Mouse (Mus musculus): ENCODE results near the gene N4bp2.

The N4bp2 gene

DNA sequence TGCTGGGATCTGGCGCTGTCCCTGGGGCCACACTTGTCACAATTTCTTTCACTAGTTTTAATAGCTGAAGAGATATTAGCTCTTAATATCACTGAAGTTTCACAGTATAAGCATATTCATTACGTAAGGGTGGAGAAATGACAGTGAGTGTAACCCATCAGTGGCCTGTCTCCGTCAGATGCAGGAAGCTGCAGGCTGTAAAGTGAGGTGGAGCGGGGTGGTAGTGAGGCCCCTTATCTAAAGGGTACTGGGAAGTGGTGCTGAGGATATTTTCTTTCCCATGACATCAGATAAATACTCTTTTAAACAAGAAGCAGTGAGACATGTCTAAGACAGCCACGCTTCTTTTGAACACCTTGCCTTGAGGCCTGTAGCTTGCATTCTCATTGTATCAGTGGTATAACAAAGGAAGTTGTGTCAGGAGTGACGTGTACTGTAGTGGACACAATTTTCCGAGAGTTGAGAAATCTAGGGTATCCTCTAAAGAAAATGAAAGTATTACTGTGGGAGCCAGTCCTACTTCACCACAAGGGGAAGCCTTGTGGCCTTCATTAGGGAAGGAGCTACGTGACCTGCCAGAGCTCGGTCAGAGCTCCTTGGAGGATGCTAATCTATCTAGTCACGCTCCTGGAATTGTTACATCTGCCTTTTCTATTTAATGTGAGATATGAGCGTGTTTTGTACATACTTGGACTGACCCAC, 68.7 kb downstream of the N4bp2 start:
- no peak for DNase-seq

DNA sequence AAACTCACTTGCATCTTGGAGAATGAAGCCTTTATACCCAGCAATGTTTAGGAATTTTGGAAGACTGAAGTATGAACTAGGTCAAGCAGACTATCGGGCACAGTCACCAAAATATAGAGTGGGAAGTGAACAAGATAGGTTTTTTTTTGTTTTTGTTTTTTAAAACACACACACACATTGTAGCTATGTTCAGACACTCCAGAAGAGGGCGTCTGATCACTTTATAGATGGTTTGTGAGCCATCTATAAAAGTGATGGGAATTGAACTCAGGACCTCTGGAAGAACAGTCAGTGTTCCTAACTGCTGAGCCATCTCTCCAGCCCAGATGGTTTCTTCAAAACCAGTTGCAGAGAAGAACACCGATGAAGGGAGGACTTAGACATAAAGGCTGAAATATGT, 69.8 kb downstream of the N4bp2 start:
- DNase-seq: no peak

DNA sequence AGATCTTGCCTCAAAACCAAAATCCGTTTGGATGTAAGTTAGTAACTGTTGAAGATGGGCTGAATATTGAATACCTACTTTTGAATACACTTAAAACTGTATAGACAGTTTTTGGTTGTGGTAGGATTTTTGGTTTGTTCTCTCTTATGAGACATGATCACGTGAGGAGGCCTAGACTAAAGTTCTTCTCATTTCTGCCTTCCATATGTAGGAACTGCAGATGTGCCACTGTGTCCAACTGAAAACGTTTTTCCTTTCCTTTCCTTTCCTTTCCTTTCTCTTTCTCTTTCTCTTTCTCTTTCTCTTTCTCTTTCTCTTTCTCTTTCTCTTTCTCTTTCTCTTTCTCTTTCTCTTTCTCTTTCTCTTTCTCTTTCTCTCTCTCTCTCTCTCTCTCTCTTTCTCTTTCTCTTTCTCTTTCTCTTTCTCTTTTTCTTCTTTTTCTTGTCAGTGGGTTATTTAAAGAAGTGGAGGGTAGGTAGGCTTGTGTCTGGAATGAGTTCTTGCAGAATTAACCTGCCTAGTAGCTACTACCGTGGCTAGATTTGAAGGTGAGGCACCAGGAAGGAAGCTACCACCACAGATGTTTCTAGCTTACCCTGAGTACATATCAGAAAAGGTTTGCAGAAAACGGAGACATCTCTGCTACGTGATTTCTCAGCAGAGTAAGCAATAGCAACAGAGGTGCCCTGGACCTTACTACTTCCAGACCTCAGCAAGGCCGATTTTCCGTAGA, 70.6 kb downstream of the N4bp2 start:
- no peak for DNase-seq

DNA sequence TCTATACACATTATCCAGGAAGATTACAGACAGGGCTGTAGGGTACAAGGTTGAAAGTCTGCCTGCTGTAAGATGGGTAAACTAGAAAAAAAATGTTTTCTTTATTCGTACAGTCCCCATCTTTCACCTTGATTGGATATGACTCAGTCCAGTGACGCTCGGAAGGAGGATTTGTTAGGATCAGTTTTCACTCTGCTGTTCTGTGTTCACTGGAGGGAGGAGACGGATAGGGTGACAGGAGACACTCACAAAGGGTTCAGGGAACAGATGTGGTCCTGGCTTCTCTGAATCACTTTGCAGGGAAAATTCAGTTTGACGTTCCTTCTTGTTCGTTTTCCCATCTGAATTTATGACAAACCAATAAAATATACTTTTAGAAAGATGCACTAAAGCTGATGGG, 74.7 kb downstream of the N4bp2 start:
- no peak for DNase-seq

DNA sequence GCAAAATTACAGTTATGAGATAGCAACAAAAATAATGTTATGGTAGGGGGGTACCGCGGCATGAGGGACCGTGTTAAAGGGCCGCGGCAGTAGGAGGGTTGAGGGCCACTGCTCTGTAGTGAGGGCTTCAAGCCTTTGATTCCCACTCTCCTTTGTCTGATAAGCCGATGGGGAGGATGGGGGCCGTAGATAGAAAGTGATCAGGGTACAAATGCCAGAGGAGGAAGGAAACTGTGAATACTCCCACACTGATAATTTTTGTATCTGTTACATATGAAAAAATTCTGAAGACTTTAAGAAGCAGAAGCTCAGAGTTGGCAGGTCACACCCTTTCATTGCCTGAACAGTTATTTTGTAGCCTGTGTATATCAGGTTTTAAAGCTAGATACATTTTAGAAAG, 79.6 kb downstream of the N4bp2 start:
- no peak for DNase-seq

DNA sequence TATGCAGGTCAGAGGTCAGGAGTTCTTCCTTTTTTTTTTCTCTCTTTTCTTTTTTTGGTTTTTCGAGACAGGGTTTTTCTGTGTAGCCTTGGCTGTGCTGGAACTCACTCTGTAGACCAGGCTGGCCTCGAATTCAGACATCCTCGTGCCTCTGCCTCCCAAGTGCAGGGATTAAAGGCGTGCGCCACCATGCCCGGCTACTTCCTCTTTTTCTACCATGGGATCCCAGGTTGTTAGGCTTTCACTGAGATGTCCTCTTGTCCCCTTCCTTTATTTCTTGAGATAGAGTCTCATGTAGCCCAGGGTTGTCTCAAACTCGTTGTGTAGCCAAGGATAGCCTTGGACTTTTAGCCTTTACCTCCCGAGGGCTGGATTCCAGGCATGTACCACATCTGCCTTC, 83.2 kb downstream of the N4bp2 start:
- DNase-seq: no peak

DNA sequence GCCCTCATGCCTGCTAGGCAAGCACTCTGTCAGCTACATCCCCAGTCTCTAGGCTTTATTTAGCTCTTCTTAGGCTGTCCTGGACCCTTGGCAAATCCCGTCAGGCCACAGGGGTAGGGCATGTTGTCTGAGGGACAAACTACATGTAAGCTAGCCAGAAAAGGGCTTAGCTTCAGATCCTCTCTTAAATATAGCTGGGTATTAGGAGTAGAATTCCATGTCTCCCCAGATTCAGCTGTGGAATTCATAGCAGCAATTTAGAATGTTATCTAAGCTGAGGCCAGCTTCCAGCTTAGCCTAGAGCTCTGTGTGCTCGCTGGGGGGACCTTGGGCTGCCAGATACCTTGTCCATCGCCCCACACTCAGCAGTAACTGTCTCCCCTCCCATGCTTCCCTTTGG, 83.6 kb downstream of the N4bp2 start:
- no peak for DNase-seq

DNA sequence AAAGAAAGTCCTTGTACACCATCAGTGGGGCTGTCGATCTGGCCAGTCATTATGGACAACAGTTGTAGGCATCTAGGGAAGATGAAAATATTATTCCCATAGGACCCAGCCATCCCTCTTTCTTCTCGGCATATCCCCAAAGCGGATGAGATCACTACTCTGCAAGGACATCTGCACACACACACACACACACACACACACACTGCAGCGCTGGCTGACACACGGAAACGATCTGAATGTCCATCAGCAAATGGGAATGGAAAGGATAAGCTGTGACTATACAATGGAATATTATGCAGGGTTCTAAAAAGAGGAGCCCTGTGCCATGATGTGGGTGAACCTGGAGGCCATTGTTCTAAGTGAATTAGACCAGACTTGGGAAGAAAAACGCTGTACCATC, 84.3 kb downstream of the N4bp2 start:
- DNase-seq: no peak

DNA sequence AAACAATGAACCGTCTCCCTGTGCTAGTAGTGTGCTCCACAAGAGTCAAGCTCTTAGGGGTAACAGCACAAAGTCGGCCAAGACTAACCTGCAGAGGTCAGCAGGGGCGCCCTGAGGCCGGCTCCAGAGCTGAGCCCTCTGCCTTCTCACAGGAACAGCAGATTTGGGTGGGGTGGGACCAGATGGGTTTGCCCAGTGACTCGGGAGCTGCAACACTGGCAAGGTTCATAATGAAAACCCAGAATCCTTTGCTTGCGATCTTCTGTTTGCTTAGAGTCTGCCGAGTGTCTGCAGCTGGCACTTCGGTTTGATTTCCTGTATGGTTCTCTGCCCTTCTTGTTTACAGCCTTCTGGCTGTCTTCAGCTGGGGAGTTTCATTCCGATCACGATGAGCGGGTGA, 87.4 kb downstream of the N4bp2 start:
- peak; percentile 18 to 20 for DNase-seq

DNA sequence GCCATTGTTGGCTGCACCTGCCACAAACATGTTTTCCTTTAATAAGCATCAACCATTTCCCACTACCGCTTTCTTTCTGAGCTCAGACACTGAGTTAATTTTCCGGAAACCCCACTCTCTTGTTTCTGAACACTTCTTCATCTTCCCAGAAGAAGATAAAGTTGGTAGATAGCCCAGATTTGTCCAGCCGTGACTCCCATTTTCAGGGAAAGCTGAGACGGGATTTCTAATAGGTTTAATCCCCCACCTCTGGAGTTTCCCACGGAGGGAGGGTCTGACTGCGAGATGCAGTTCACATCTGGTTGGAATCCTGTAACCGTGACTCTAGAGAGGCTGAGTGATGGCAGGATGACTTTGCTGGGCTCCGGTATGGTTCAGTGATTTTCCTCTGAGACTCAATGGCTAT, 91.5 kb downstream of the N4bp2 start:
- DNase-seq: no peak

DNA sequence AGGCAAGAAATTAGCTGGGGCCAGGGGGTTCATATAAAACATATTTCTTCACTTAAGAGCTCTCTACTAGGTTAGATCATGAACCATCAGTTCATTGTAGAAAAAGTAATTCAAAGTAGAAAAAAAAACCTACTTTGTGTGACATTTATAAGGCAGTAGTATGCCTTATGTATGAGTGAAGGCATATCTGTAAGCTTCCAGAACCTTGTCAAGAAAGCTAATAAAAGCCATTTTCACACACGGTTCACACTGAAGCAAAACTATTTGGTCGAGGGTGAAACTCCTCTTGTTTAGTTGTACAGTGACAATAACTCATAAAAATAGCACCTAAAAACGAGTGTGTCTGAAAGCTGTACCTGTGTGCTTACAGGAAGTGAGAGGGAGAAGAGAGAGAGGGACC, 92.2 kb downstream of the N4bp2 start:
- DNase-seq: no peak

DNA sequence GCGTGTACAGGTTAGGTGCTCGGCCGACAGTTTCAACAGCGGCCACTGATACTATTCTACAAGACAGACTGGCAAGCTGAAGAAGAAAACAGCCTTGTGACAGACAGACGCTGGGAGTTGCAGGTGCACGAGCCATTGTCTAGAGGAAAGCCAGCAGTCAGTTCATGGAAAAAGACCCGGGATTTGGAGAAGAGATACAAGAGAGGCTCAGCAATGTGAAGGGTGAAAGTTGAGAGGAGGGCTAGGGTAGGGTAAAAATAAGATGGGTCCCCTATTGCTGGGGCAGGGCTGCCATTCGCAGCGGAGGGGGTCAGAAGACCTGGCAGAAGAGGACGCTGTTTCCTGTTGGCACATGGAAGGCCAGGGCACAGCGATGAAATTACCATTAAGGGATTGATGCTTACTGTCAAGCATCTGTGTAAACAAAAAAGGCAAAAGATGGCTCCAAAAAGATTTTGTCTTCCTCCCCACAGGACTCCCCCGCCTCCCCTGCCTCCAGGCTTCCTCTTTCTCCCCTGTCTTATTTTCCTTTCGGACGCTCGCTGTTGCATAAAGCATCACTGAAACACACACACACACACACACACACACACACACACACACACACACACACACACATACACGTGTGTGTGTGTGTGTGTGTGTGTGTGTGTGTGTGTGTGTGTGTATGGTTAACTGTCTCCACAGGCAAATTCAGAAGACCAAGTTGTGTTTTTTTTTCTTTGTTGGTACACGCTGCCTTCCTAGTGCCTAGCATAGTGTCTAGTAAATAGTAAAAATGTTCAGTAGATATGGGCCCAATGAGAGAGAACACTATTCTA, 93.5 kb downstream of the N4bp2 start:
- no peak for DNase-seq

DNA sequence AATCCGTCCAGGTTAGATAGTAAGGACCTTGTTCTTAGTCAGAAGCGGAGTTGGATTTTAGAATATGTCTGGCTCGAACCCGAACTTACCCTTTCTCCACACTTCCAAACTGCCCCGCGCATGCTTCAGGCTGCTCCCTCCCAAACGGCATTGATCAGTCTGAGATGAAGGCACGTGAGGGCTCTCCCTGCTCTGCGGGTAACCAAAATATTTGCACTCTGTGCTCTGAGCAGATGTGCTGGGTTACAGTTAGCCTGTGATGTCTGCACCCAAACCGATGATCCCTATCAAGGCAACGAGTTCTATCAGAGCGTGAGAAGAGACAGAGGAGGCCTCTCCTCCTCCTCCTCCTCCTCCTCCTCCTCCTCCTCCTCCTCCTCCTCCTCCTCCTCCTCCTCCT, 94.6 kb downstream of the N4bp2 start:
- DNase-seq: no peak

DNA sequence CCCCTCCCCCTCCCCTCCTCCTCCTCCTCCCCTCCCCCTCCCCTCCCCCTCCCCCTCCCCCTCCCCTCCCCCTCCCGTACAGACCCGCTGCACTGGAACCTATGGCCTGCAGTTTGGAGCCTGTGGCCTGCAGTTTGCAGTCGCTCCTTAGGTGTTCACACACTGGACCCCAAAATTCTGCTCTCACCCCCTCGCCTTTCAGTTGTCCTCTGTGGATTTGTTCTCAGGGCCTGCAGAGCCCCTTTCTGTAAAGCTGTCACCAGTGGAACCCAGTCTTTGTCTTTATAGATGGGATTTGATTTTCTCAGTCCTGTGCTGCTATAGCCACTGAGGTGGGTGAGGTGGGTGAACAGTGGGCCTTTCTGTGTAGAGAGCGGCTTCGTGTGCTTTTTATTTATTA, 95.0 kb downstream of the N4bp2 start:
- no peak for DNase-seq

DNA sequence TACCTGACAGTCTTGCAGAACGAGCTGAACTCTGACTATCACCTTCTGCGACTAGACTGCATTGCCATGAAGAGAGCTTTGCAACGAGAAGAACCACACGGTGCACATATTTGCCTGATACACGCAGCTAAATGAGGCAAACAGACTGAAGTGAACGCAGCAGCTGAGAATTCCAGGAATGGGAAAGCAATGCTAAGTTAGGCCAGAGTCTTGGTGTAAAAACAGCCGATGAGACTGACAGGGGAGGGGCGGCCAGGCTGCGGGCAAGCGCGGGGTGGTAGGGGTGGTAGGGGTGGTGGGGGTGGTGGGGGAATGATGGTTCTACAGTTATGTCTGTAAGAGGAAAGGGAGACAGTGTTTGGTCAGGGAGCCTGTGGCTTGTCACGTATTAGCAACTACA, 95.6 kb downstream of the N4bp2 start:
- no peak for DNase-seq

DNA sequence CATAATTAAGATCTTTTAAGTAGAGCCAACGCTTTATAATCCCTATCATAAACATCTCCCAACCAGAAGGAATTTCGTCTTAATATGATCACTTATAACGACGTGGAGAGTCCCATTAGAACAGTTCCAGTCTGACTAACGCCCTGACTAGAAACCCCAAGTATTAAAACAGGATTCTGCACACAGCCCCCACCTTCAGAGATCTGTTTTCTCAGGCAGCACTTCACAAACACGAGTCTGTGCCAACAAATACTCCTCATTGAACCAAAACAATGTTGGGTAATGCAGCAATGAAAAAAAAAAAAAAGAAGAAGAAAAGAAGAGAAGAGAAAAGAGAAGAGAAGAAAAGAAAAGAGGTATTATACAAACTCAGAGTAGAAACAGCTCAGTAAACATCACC, 96.1 kb downstream of the N4bp2 start:
- DNase-seq: no peak

DNA sequence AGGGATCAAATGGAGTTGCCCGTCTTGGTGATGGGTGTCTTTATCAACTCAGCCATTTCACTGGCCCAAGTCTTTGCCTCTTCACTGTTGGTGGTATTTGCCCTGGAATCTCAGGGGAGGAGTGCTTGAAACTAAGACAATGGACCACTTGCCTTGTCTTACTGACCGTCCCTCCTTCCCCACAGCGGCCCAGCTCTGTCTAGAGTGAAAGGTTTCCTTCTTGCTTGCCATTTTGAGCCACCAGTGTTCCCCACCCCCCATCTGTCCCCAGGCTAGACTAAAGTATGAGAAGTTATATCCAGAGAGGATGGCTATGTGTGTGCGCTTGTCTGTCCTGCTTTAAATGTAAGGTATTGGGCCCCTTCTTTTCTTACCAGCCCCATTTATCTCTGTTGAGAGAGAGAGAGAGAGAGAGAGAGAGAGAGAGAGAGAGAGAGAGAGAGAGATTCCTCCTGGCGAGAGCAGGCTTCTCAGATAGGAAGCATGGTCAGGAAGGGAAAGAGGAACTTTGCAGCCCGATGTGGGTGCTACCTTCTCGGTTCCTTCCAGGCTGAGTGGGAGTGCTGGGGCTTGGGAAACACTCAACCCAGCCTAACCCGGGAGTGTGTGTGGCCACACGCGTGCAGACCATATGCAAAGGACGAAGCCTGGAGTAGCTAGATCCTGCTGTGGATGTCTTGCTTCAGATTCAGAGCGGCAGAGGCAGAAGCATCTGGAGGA, 97.1 kb downstream of the N4bp2 start:
- DNase-seq: no peak

DNA sequence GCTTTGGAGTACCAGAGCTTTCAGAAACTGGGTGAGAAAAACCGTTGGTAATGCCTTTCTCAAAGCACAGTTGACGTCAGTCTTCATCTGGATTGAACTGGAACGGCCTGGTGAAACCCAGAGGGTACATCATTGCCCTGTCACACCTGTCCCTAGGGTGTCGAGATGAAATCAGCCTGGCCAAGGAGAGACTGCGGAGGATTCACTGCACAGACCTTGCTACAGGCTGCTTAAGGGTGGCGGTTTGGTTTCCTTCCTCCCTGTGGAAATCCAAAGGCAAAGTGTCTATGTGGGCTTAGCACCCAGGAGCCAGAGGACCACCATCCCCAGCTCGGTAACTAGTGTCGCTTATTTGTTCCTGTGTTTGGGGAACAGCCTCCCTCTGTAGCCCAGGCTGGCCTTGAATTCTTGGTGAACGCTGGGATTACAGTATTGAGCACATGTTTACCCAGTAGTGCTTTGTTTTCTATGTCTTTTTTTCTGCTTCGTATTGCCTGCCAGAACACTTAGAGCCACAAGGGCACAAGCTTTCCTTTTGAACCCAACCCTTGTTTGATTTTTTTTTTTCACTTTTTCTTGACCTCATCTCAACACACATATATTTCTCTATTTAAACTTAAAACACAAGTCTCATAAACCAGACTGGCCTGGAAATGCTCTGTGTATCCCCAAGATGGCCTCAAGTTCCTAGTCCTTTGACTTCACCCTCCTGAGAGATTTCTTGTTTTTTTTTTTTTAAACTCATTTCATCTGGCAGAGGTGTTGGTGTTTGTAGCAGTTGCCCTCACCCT, 98.0 kb downstream of the N4bp2 start, which contains the start of gene Rhoh:
Gene Rhoh, plus strand, starts transcription at position 60 of the 791 bp plus-strand sequence.
- DNase-seq: no peak

DNA sequence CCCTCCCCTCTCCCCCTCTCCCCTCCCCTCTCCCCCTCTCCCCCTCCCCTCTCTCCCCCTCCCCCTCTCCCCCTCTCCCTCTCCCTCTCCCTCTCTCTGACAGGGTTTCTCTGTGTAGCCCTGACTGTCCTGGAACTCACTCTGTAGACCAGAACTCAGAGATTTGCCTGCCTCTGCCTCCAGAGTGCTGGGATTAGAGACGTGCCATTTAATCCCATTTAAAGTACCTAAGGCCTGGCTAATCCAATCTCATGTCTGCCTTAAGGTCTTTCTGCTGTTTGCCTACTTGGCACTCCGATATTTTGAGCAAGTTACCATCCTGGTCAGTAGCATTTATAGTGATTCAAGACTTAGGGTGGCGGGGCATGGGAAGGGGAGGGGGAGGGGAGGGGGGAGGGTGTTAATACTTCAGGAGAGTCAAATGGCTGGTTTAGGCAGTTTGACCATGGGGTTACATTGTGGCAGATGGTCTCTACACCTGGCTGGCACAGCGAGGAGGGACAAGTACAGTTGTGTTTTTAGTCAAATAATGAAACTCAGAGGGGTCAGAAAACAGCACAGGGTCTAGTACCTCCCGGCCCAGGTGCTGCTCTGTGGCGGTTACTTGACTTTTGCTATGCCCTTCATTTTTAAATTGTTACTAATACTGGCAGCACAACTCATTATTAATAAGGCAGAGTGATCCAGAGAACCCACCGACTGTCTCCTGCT, 99.1 kb downstream of the N4bp2 start:
- DNase-seq: no peak

DNA sequence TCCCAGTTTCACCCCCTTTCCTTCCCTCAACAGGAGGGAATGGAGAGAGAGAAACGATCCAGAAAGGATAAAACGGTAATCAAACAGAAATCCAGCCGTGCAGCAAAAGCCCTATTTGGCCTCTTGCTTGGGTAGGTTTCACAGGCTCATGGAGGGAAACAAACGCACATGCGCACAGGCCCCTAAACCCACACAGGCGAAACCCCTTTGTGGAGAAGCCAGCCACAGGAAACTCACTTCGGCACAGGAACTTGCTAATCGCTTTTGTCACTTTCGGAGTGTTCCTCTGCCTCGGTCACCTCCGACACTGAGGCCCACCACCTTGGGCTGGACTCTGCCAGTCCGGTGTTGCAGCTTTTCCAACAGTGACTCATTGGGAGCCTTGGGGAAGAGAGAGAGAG, 100.0 kb downstream of the N4bp2 start:
- DNase-seq: no peak

DNA sequence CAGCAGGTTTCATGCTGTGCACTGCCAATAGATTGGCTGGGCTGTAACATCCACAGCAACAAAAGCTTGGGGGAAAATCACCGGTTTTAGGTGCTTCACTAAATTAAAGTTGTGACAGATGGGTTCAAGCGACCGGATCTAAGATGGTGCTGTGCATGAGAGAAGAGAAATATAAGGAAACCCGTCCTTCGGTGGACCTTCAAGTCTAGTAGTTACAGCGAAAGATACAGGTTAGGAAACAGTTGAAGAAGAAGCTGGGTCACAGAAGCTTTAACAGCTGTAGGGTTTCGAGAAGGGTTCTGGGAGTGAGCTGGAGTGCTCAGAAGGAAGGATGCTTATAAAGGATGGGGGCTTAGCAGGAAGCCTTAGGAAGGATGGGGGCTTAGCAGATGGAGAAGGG, 101.2 kb downstream of the N4bp2 start:
- DNase-seq: no peak

DNA sequence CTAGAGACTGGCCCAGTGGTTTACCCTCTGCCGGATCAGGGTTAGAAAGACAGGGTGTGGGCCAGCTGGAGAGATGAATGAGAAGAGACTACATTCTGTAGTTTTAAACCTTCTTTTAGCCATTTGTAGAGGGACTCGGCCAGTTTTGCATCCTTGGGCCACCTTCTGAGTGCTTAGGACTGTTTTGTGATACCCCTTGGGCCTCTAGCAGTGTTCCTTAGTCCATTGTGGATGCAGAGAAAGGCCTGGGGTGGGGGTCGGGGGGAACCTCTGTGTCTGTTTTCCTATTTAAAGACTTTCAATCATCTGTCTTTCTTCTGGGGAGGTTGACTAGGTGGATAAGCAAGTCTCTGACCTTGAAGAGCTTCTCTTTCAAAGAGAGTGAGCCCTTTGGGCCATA, 101.6 kb downstream of the N4bp2 start:
- no peak for DNase-seq

All from cerebellum, postnatal 10 days (tissue).